Mouse (Mus musculus): ENCODE results near the gene Fcor.

Gene Fcor

GRCm38 (mm10) chr8:3670388-3670787 lies 1.8 kb downstream of the Fcor start:
- no peak for DNase-seq

GRCm38 (mm10) chr8:3665507-3665906 lies 6.7 kb downstream of the Fcor start, which contains the start of gene Mcemp1:
TSS of gene Mcemp1 (plus strand) at chr8:3665754.
- DNase-seq = no peak

- no peak for DNase-seq
These were observed 7.8 kb downstream of the Fcor start for GRCm38 (mm10) chr8:3664405-3664804.

- no peak for DNase-seq
These were observed 11.3 kb downstream of the Fcor start for GRCm38 (mm10) chr8:3660889-3661288.

- DNase-seq = peak; percentile 54
These were observed 15.3 kb downstream of the Fcor start for GRCm38 (mm10) chr8:3656725-3657381.

- no peak for DNase-seq
These were observed 16.6 kb downstream of the Fcor start, which contains the start of gene Retn for GRCm38 (mm10) chr8:3655526-3655925. TSS of gene Retn (plus strand) at chr8:3655770.

GRCm38 (mm10) chr8:3654726-3655508 lies 17.2 kb downstream of the Fcor start:
- DNase-seq = no peak

GRCm38 (mm10) chr8:3652845-3653244 lies 19.3 kb downstream of the Fcor start:
- DNase-seq = no peak

- no peak for DNase-seq
These were observed 23.2 kb downstream of the Fcor start for GRCm38 (mm10) chr8:3648990-3649389.

- DNase-seq = no peak
These were observed 23.9 kb downstream of the Fcor start for GRCm38 (mm10) chr8:3648268-3648667.

GRCm38 (mm10) chr8:3647561-3647960 lies 24.6 kb downstream of the Fcor start:
- no peak for DNase-seq

- no peak for DNase-seq
These were observed 25.2 kb downstream of the Fcor start for GRCm38 (mm10) chr8:3646824-3647531.

- no peak for DNase-seq
These were observed 26.4 kb downstream of the Fcor start for GRCm38 (mm10) chr8:3645804-3646203.

GRCm38 (mm10) chr8:3631478-3631875 lies 40.7 kb downstream of the Fcor start:
- DNase-seq = no peak

GRCm38 (mm10) chr8:3630647-3631477 lies 41.3 kb downstream of the Fcor start, which contains the start of gene Stxbp2:
TSS of gene Stxbp2 (plus strand) at chr8:3630955.
- peak; percentile 82 for DNase-seq

- peak; percentile 40 for DNase-seq
These were observed 44.1 kb downstream of the Fcor start for GRCm38 (mm10) chr8:3628014-3628413.

- no peak for DNase-seq
These were observed 45.2 kb downstream of the Fcor start for GRCm38 (mm10) chr8:3626971-3627370.

- no peak for DNase-seq
These were observed 46.7 kb downstream of the Fcor start, which contains the start of gene Pcp2 for GRCm38 (mm10) chr8:3625445-3625844. TSS of gene Pcp2 (minus strand) at chr8:3625545.

GRCm38 (mm10) chr8:3622119-3622518 lies 50.0 kb downstream of the Fcor start:
- DNase-seq = no peak

- peak; percentile 99 for DNase-seq
These were observed 50.8 kb downstream of the Fcor start, which contains the start of the genes Xab2 and Pet100 for GRCm38 (mm10) chr8:3621199-3621970. TSS of gene Xab2 (minus strand) at chr8:3621316. TSS of gene Pet100 (plus strand) at chr8:3621548.
